Mouse (Mus musculus) kidney, adult 2 months (tissue): ENCODE results near the gene Prss42.

Experiments
- CTCF ChIP-seq: fragments of 200-500 bp; conservative IDR thresholded peaks from 2 replicates; pipeline ENCODE4 v1.5.1; 2011; ENCODE audit warnings: low read depth, mild to moderate bottlenecking, control low read depth, low read length, moderate library complexity, mixed read lengths; ENCODE audit not compliant: insufficient read depth, insufficient read length
- POLR2A ChIP-seq: fragments of 200-500 bp; IDR thresholded peaks from one replicate; pipeline ENCODE4 v1.6.1; 2011; ENCODE audit warnings: low read depth, low read length, control low read depth

- TF ChIP-seq POLR2A (no peak), CTCF (no peak)
These were observed 28.4 kb downstream of the Prss42 start, which contains the start of gene Prss43 for GRCm38 (mm10) chr9:110826390-110826789.
